In genomic region chr4:123041131-123041530, GRCm38 (mm10) we compare ENCODE assay signal across 36 mouse cellular contexts. TPM values are rescaled to one million over a fixed set of nuclear protein-coding genes. Genes with fewer than 3 reads are reported as not detected.
"Had no signal": no experiment of that assay in that cellular context is flagged by ENCODE, and none has a peak within 500 bp of the region (broad histone marks: within the 10 kb centered on the region; RNA-seq: fewer than 3 reads in every experiment).

No protein-coding gene starts in this region.

- H3K27ac ChIP-seq: heart, embryonic 10.5 days; heart, embryonic 13.5 days; heart, embryonic 15.5 days; hindbrain, embryonic 10.5 days; hindbrain, embryonic 12.5 days; hindbrain, embryonic 13.5 days; hindbrain, embryonic 14.5 days; hindbrain, embryonic 15.5 days; hindbrain, postnatal 0 days; intestine, embryonic 15.5 days; kidney, embryonic 15.5 days; kidney, postnatal 0 days; layer of hippocampus, adult 2 months had no signal

- H3K9ac ChIP-seq: heart, embryonic 12.5 days; heart, embryonic 13.5 days; heart, embryonic 15.5 days; hindbrain, embryonic 12.5 days; hindbrain, embryonic 13.5 days; hindbrain, embryonic 14.5 days; hindbrain, embryonic 15.5 days; intestine, embryonic 15.5 days; kidney, embryonic 15.5 days had no signal

- H3K4me2 ChIP-seq: heart, embryonic 11.5 days; heart, embryonic 12.5 days; heart, embryonic 13.5 days; heart, embryonic 15.5 days; hindbrain, embryonic 12.5 days; hindbrain, embryonic 13.5 days; hindbrain, embryonic 14.5 days; hindbrain, embryonic 15.5 days; intestine, embryonic 15.5 days; kidney, embryonic 15.5 days had no signal

- ATAC-seq: hindbrain, embryonic 16.5 days; hindbrain, postnatal 0 days; inflammation-experienced regulatory T-cells, adult 6 months; intestine, embryonic 15.5 days; intestine, embryonic 16.5 days; intestine, postnatal 0 days had no signal

- H3K4me3 ChIP-seq: heart, embryonic 10.5 days; heart, embryonic 12.5 days; heart, embryonic 13.5 days; heart, embryonic 15.5 days; hindbrain, embryonic 10.5 days; hindbrain, embryonic 12.5 days; hindbrain, embryonic 13.5 days; hindbrain, embryonic 15.5 days; intestine, embryonic 15.5 days; kidney, embryonic 15.5 days; layer of hippocampus, adult 2 months had no signal

- H3K4me1 ChIP-seq: heart, embryonic 15.5 days; kidney, embryonic 15.5 days had no signal

- H3K27me3 ChIP-seq: heart, embryonic 12.5 days; heart, embryonic 13.5 days; heart, embryonic 15.5 days; hindbrain, embryonic 12.5 days; hindbrain, embryonic 13.5 days; hindbrain, embryonic 15.5 days; intestine, embryonic 15.5 days; kidney, embryonic 15.5 days had no signal

- H3K9me3 ChIP-seq: heart, embryonic 10.5 days; heart, embryonic 12.5 days; heart, embryonic 13.5 days; heart, embryonic 15.5 days; hindbrain, embryonic 10.5 days; hindbrain, embryonic 12.5 days; hindbrain, embryonic 13.5 days; hindbrain, embryonic 15.5 days; intestine, embryonic 15.5 days; kidney, embryonic 15.5 days had no signal

- DNase-seq: heart, postnatal 10 days; heart, postnatal 14 days; heart, postnatal 36 days; heart, postnatal 4 days; kidney, adult 11 months; kidney, adult 18-20 months; kidney, adult 2 months; kidney, adult 8-10 months; kidney, adult 9 months; kidney, postnatal 10 days; kidney, postnatal 14 days; kidney, postnatal 25 days; kidney, postnatal 36 days; kidney, postnatal 4 days; layer of hippocampus, adult 9-11 months; layer of hippocampus, postnatal 36 days had no signal

RNA-seq across cellular contexts. Expression of gene Mycl, which starts 45.7 kb away (rescaled TPM):
- total RNA-seq: hematopoietic stem cell, adult 5-6 weeks had no signal
- polyA plus RNA-seq: inflammation-experienced regulatory T-cells, adult 6 months had no signal
